Mouse (Mus musculus) bone marrow, adult 2 months (tissue): ENCODE data around the gene Myh7. TPM values are rescaled to one million over a fixed set of nuclear protein-coding genes. Genes with fewer than 3 reads are reported as not detected.

Experiments used
- H3K27ac ChIP-seq: fragments of 200-500 bp; 2 replicates; pipeline ENCODE4 v1.5.1; 2012; ENCODE audit warnings: low read depth, mild to moderate bottlenecking, control low read depth, inconsistent platforms, low read length; ENCODE audit not compliant: control insufficient read depth, poor library complexity, insufficient read depth
- H3K4me1 ChIP-seq: fragments of 200-500 bp; 2 replicates; pipeline ENCODE4 v1.6.1; 2011; ENCODE audit warnings: low read length; ENCODE audit not compliant: control insufficient read depth, insufficient read depth
- H3K4me3 ChIP-seq: fragments of 200-500 bp; replicated peaks from 2 replicates; pipeline ENCODE3; 2011; ENCODE audit warnings: mild to moderate bottlenecking, low read depth, low read length, control low read depth; ENCODE audit not compliant: control insufficient read depth
- CTCF ChIP-seq: fragments of 200-500 bp; IDR thresholded peaks from 2 replicates; pipeline ENCODE4 v1.5.1; 2011; ENCODE audit warnings: low read length, control low read depth; ENCODE audit not compliant: control insufficient read depth, insufficient read depth
- POLR2A ChIP-seq: fragments of 200-500 bp; IDR thresholded peaks from 2 replicates; pipeline ENCODE4 v1.6.1; 2011; ENCODE audit warnings: low read depth, mild to moderate bottlenecking, control low read depth, low read length, borderline replicate concordance; ENCODE audit not compliant: control insufficient read depth
- WGBS: fragments of 180-500 bp; shearing (Covaris S2); methylation state at CpG from one replicate; pipeline ENCODE4 v1.1.7; 2018; 5-methylcytosine and 5-hydroxymethylcytosine counted together
- polyA plus RNA-seq: library from polyadenylated mRNA; stranded (reverse); fragments of >200 nt; gene quantifications from 2 replicates; pipeline ENCODE4 v1.2.4, GENCODE M21; 2011; ENCODE audit warnings: low replicate concordance; ENCODE audit not compliant: missing spikeins, insufficient read depth, insufficient read length

Gene Myh7
- polyA plus RNA-seq, 1 experiment: not detected

DNA sequence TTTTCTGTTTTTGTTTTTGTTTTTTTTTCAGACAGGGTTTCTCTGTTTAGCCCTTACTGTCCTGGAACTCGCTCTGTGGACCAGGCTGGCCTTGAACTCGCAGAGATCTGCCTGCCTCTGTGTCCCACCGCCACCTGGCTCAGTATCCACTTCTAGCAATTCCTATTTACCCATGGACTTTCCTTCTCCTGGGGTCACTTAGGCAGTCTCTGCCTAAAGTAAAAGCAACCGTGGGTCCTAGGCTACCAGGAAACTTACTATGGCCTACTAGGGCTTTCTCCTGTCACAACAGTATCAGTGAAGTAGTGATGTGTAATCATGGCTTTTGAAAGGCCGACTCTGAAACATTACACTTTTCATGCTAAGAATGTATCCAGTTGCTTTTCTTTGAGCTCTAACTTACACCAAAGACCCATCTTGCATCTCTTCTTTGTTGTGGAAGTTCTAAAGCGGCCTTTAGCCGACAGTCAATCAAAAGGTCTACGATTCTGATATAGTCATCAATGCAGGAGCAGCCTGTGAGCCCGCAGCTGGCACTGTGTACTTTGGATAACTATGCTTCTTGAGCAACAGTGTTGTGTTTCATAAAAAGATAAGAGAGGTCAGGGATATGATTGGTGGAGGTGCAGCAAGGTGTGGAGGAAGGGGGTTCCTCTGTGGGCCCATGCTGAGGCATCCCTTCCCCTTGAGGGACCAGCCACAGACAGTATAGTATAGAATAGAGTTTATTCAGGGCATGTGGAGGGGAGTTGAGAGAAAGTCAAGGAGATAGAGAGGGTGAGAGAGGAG lies 12.9 kb upstream of the Myh7 start:
- WGBS: 79% methylated on average over 9 of the region's 9 CpGs
- Histone ChIP-seq H3K4me1 (no peaks in the 10 kb centered on the region; the same call in 1 of the 2 replicates), H3K27ac (no peak overlapping the region), H3K4me3 (no peak overlapping the region)
- no peak for TF ChIP-seq CTCF
- no peak for TF ChIP-seq POLR2A

DNA sequence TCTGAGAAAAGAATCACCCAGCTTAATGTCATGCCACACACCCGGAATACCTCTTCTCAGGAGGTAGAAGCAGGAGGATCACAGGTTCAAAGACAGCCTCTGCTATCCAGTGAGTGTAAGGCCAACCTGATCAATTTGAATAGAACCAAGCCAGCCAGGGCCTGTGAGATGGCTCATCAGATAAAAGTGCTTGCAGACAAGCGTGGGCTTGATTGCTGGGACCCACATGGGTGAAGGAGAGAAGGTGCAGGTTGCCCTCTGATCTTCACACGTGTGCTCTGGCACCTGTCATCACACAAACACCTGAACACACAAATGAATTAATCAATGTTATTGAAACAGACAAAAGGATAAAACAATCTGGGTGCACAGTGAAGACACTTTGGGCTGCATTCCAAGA lies 12.1 kb upstream of the Myh7 start:
- no peaks in the 10 kb centered on the region; the same call in 1 of the 2 replicates for H3K4me1 ChIP-seq
- no peak for TF ChIP-seq CTCF
- H3K27ac ChIP-seq: no peak overlapping the region
- no peak overlapping the region for H3K4me3 ChIP-seq
- 73% methylated on average over 3 of the region's 3 CpGs for WGBS

GRCm38 (mm10) chr14:55005967-55006366 lies 11.5 kb upstream of the Myh7 start:
- WGBS: 87% methylated on average over 8 of the region's 8 CpGs
- no peak overlapping the region for H3K27ac ChIP-seq

DNA sequence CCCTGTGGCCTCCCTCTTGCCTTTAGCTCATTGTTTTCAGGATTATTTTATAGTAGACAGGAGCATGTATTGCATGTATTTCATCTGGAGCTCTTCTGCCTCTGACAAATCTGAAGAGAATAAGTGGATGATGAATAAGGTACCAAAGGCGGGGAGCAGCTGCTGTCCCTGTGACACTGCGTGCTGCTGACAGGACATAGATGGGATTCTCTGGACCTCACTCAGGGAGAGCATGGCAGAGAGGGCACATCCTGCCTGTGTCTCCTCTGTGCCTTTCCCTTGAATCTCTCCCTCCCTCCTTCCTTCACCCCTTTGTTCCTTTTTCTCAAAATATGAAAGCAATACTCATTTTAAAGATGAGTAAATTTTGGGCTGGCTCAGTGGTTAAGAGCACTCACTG lies 11.1 kb upstream of the Myh7 start:
- WGBS: 80% methylated on average over 2 of the region's 2 CpGs
- Histone ChIP-seq H3K4me3 (no peak overlapping the region), H3K4me1 (no peaks in the 10 kb centered on the region; the same call in 1 of the 2 replicates), H3K27ac (no peak overlapping the region)
- TF ChIP-seq CTCF (no peak), POLR2A (no peak)

More at GRCm38 (mm10) chr14:55005967-55006366, 11.5 kb upstream of the Myh7 start:
- no peak for TF ChIP-seq CTCF
- no peak for TF ChIP-seq POLR2A
- Histone ChIP-seq H3K4me1 (no peaks in the 10 kb centered on the region; the same call in 1 of the 2 replicates), H3K4me3 (no peak overlapping the region)

GRCm38 (mm10) chr14:55003878-55004855 lies 9.7 kb upstream of the Myh7 start:
- 40% methylated on average over 18 of the region's 18 CpGs for WGBS
- TF ChIP-seq CTCF: no peak
- TF ChIP-seq POLR2A: no peak
- 0 out of 2 replicates have a peak overlapping the region, but pooled peaks have one; percentile 10 for H3K27ac ChIP-seq
- no peaks in the 10 kb centered on the region; the same call in 1 of the 2 replicates for H3K4me1 ChIP-seq
- H3K4me3 ChIP-seq: no peak overlapping the region

DNA sequence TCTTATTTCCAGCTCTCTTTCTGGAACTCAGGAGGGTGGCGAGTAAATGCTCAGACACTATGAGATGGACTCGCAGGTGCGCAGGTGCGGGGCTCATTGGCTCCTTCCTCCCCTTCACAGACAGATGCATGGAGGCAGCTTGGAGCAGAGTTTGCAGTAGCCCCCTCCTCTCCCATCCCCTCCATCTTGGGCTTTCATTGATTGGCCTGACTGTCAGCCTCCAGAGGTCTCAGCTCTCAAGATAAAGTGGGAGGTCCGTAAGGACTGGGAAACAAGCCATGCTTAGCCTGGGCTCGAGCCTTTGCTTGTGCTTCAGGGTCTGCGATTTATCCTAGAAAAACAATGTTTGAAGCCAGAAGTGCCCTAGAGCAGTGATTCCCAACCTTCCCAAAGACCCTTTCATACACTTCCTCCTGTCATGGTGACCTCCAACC lies 8.3 kb upstream of the Myh7 start:
- Histone ChIP-seq H3K27ac (no peak overlapping the region), H3K4me1 (no peaks in the 10 kb centered on the region; the same call in 1 of the 2 replicates), H3K4me3 (no peak overlapping the region)
- TF ChIP-seq CTCF (no peak), POLR2A (no peak)
- WGBS: 40% methylated on average over 7 of the region's 7 CpGs

- 30% methylated on average over 12 of the region's 12 CpGs for WGBS
- Histone ChIP-seq H3K27ac (no peak overlapping the region), H3K4me1 (no peaks in the 10 kb centered on the region; the same call in 1 of the 2 replicates), H3K4me3 (no peak overlapping the region)
- TF ChIP-seq CTCF (no peak), POLR2A (no peak)
These were observed 7.7 kb upstream of the Myh7 start for GRCm38 (mm10) chr14:55001938-55002686.

DNA sequence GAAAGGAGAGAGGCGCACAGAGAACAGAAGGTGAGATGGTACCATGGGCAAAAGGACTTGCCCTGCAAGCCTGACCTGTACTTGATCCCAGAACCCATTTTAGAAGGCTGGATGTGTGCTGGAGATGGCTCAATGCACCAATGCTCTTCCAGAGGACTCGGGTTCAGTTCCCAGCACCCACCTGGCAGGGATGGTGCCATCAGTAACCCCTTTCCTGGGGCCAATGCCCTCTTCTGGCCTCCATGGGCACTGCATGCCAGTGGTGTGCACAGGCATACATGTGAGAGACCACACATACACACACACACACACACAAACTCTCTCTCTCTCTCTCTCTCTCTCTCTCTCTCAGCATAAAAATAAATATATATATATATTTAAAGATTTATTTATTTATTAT lies 7.0 kb upstream of the Myh7 start:
- Histone ChIP-seq H3K4me3 (no peak overlapping the region), H3K27ac (no peak overlapping the region), H3K4me1 (no peaks in the 10 kb centered on the region; the same call in 1 of the 2 replicates)
- WGBS: 86% methylated on average over 2 of the region's 2 CpGs
- TF ChIP-seq CTCF: peak; percentile 9; the same call in 1 of the 2 replicates
- TF ChIP-seq POLR2A: no peak
